Mouse (Mus musculus) left cerebral cortex, postnatal 25 days (tissue): ENCODE data around the gene Cnst. TPM values are rescaled to one million over a fixed set of nuclear protein-coding genes. Genes with fewer than 3 reads are reported as not detected.
"Not testable (repeated sequence)": the region's sequence is repeated elsewhere in the genome, so short reads cannot be mapped to it uniquely, and the experiment has no call there.

Experiments used
- DNase-seq, 2 experiments: peaks; one replicate each; pipeline ENCODE4 v3.0.0; 2022; ENCODE audit warnings: low spot score in 2 of 2, mixed read lengths in 1 of 2
- intact Hi-C: fragments of 180-260 bp; cut with DNase I; formaldehyde crosslinking; loops from one replicate; pipeline ENCODE4 v1.15.1; 2025
- total RNA-seq, 2 experiments: library from RNA; stranded (reverse); gene quantifications; 2 replicates each; pipeline ENCODE4 v1.2.3; 2021

Cnst gene
- total RNA-seq, 2 experiments from 2014 or later = 35.4 to 37.6 TPM

DNA sequence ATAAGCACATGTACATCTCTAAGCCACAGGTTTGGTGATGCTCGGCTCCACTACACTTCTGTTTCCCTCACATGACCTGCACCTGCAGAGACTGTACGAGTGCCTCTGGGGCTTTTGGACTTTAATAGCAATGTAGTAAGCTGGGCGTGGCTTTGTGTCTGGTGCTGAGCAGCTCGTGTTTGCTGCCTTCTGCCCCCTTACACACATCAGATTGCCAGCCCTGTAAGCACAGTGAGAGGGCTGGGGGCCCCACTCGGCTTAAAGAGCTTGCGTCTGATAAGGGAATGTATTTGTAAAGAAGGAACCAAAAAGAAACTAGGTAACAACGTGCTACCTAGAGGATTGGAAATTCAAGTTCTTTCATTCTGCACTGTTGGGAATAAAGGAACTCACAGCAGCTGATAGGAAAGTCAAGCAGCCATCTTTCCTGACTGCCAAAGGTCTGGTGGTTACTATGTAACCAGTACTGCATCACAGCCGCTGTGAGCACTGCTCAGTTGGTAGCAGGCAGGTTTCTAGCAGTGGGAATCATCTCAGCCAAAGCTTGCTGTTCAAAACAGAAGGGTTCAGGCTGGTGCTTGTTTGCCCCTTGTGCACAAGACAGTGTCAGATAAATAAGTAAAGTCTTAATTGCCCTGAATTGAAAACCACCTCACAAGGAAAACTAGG lies 82.4 kb downstream of the Cnst start:
- intact Hi-C loops = no loop called here
- DNase-seq = no peak

DNA sequence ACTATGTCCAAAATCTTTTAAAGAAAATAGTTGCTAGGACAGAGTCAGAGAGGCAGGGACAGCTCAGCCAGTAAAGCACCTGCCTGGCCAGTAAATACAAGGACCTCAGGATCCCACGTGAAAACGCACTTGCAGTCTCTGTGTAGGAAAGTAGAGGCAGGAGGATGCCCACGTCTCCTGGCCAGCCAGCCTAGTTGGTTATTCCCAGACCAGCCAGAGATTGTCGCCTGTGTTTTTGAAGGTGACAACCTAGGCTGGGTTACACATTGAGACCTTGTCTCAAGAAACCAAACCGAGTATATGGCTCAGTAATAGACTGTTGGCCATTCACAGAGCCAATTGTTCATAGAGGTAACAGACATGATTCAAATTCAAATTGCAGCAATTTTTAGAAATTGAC lies 83.1 kb downstream of the Cnst start:
- DNase-seq = no peak
- intact Hi-C loops = no loop called here

DNA sequence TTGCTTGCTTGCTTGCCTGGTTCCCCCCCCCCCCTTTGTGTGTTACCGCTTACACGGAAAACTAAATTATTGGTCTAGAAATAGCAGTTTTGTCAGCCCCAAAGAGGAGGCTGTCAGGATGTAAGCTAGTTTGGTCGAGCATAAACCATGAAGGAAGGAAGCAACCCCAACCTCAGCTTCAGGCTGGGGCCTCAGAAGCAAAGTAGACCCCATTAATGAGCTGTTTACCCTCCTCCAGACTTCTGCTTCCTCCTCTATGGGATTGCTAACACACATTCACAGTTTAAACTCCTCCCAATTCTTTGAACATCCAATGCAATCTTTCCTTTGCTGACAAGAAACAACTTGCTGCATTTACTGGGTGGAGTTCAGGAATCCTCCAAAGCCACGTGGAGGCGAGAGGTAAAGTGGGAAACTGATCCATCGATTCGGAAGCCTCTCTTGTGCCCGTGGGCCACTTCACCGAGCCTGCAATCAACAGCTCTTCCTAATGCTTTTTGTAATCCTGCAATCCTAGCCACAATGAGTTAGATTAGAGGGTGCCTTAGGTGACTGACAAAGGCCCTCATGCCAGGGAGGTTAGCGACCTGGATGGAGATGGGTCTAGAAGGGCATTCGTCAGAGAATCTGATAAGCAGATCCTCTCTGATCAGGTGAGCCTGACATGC lies 86.7 kb downstream of the Cnst start:
- DNase-seq = no peak
- intact Hi-C loops = no loop called here

GRCm38 (mm10) chr1:179633414-179633752 lies 87.2 kb downstream of the Cnst start:
- peak in 1 of 2 experiments; percentile 17 for DNase-seq
- intact Hi-C loops = no loop called here

DNA sequence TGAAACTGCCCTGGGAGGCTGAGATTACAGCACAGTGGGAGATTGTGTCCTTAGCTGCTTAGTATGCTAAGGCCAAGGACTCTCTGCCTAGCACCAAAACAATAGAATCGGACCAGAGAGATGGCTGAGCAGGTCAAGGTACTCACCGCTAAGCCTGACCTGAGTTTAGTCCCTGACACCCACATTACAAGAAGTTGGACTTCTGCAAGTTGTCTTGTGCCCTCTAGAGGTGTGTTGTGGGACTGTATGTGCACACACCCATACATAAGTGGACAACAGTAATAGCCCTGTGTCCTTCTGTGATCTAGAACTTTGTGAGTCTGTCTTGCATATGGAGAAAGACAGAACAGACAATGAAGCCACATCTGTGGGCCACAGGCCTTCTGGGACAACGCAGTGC lies 88.0 kb downstream of the Cnst start:
- intact Hi-C loops = no loop called here
- no peak for DNase-seq

GRCm38 (mm10) chr1:179642726-179643125 lies 96.6 kb downstream of the Cnst start:
- intact Hi-C loops = loop anchor here (10.0 kb wide), 1 partner anchor 92 kb away; no protein-coding TSS in a partner anchor
- DNase-seq = no peak

GRCm38 (mm10) chr1:179644151-179644550 lies 98.0 kb downstream of the Cnst start:
- intact Hi-C loops = loop anchor here (10.0 kb wide), 1 partner anchor 91 kb away; no protein-coding TSS in a partner anchor
- DNase-seq = no peak

DNA sequence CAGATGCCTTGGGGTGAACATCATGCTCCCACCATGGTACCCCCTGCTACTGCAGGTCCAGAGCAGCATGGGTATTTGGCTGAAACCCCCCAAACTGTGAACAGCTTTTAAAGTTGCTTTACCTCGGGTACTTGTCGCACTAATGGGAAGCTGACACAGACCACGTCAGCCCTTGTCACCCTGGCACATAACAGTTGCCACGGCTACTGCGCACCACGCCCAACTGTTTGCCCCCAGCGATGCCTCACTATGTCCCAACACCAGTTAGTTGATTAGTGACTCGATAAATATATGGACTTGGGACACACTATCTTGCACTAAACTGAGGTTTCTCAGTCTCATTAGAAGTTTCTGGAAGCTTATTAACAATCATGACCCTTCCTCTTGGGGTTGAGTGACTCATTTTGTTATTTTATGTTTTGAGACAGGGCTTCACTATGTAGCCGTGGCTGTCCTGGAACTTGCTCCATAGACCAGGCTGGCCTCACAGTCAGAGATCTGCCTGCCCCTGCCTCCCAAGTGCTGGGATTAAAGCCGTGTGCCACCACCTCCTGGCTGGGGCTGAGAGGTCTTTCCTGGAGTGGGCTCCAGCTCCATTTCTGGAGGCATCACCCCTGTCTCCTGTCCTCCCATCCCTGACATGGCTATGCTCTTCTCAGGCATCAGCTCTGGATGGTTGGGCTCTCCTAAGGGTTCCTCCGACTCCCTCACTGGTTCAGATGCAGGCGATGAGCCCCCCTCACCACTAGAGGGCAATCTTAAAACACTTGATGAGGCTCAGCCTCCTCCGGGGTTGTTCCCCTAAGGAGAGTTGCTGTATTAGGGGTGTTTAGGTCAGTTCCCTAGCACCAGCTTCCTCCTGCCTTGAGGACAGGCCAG lies 99.2 kb downstream of the Cnst start:
- peak; percentile 85 to 90 for DNase-seq
- intact Hi-C loops = loop anchor here (10.0 kb wide), 1 partner anchor 89 kb away; no protein-coding TSS in a partner anchor

GRCm38 (mm10) chr1:179645980-179646268 lies 99.8 kb downstream of the Cnst start:
- DNase-seq = no peak
- intact Hi-C loops = loop anchor here (10.0 kb wide), 1 partner anchor 89 kb away; no protein-coding TSS in a partner anchor

GRCm38 (mm10) chr1:179648678-179649077 lies 102.5 kb downstream of the Cnst start:
- intact Hi-C loops = loop anchor here (10.0 kb wide), 1 partner anchor 86 kb away; no protein-coding TSS in a partner anchor

DNA sequence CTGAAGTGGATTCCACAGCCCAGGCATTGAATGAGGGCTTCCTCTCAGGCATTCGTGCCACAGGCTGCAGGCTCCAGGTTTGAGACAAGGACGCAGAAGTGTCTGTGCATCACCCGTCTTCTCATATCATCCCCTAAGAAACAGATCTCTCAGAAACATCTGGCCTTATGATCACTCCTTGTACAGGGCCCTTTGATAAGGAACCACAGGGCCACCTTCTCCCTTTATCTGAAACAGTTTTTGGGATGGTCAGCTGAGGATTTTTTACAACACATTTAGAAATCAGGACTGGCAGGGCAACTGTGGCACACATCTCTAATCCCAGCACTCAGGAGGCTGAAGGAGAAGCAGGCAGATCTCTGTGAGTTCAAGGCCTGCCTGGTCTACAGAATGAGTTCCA lies 103.2 kb downstream of the Cnst start:
- no peak for DNase-seq
- intact Hi-C loops = loop anchor here (10.0 kb wide), 1 partner anchor 85 kb away; no protein-coding TSS in a partner anchor

More at GRCm38 (mm10) chr1:179648678-179649077, 102.5 kb downstream of the Cnst start:
- not testable (repeated sequence) for DNase-seq

- intact Hi-C loops = no loop called here
- no peak for DNase-seq
Observed at GRCm38 (mm10) chr1:179650284-179650683, 104.1 kb downstream of the Cnst start.

- peak in 1 of 2 experiments; percentile 55 for DNase-seq
- intact Hi-C loops = no loop called here
Observed at GRCm38 (mm10) chr1:179651224-179651623, 105.1 kb downstream of the Cnst start.

DNA sequence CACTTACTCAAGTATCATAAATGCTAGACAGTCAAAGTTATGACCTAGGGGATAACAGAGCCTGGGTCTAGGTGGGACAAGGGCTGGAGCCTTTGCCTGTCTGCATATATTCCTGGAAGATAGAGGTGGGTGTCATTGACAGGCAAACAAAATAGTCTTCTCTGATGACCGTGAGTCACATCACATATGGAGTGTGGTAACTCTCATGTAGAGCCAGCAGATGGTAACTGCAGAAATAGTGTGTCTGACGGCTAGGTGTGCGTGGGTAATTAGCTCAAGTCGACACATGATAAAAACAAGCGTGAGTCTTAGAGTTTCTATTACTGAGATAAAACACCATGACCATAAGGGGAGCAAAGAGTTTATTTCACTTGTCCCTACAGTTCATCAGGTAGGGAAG lies 116.9 kb downstream of the Cnst start:
- intact Hi-C loops = no loop called here
- peak; percentile 28 to 82 for DNase-seq

DNA sequence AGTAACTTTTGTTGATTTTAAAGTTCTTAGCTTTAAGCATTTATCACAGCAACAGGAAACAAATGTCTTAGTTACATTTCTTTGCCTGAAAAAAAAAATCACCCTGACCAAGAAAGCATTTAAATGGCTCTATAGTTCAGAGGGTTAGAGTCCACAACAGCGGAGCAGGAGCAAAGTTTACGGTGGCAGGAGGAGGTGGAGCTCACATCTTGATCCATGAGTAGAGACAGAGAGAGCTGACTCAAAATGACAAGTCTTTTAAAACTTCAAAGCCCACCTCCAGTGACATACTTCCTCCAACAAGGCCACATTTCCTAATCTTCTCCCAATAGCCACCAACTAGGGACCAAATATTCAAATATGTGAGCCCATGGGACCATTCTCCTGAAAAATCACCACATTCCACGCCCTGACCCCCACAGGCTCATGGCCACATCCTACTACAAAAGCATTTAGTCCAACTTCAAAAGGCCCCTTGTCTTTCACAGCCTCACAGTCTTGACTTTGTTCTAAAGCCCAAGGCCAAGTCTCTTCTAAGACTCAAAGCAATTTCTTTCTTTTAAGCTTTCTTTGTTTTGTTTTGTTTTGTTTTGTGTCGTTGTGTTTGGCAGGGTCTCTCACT lies 118.2 kb downstream of the Cnst start:
- DNase-seq = no peak
- intact Hi-C loops = no loop called here

DNA sequence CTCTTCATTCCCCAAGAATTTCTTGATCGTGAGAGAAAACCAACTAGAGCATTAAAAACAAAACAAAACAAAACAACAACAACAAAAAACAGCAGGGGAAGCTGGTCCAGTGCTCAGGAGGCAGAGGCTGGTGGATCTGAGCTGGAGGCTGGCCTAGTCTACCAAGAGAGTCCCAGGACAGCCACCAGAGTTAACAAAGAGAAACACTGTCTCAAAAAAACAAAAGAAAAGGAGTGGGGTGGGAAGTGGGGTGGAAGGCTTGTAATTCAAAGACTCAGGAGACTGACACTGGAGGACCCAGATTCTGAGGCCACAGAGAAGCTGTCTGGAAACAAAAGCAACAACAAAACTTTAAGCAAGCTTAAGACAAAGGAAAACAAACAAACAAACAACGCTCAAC lies 120.8 kb downstream of the Cnst start:
- DNase-seq = peak in 1 of 2 experiments; percentile 18
- intact Hi-C loops = no loop called here

DNA sequence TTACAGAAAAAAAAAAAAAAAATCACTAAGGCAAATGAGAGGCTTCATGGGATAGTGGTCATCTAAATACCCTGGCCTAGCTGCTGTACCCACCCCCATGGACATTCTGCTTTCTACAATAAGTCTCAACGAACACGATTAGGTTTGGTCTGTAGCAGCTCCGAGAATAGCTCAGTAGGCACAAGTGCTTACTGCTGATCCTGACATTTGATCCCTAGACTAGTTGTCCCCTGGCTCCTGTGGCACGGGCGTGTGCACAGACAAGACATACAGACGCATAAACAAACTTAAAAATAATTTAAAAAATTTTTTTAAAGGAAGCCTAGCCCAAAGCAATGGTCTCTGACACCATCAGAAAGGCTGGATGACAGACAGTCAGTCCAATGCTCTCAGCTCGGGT lies 121.3 kb downstream of the Cnst start:
- no peak for DNase-seq
- intact Hi-C loops = no loop called here

- peak; percentile 68 to 84 for DNase-seq
- intact Hi-C loops = no loop called here
Observed at GRCm38 (mm10) chr1:179668013-179668805, 122.0 kb downstream of the Cnst start, which contains the start of gene Sccpdh. TSS of gene Sccpdh (plus strand) at chr1:179668210.
